Mouse (Mus musculus) E14TG2a.4 (cell line): ENCODE data around the gene Mybph.

Experiments used
- CTCF ChIP-seq: conservative IDR thresholded peaks from 2 replicates; pipeline ENCODE4 v1.5.1; 2014; ENCODE audit warnings: low read length
- NANOG ChIP-seq: IDR thresholded peaks from 2 replicates; pipeline ENCODE4 v1.6.1; 2014; ENCODE audit warnings: borderline replicate concordance, low read length, mixed read lengths

DNA sequence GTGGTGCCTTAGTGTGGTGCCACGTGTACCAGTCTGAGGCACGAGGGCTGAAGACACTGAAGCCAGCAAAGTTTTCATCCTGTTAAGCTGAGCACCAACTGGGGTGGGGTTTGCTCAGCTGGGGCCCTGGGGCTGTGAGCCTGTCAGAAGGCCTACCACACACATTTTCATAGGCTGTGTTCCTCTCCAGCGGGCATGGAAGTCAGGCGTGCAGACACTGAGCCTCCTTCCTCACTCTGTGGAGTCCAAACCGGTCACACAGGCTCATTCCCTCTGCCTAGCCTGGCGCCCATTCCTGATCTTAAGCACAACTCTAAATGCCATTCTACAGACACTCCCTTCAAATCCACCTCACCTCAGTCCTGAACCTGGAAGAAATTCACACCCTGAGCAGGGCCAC lies 50.3 kb downstream of the Mybph start:
- TF ChIP-seq NANOG (no peak), CTCF (no peak)
